8 mouse cellular contexts compared by ENCODE assay signal in genomic region chr5:112521703-112522527, GRCm38 (mm10). TPM values are rescaled to one million over a fixed set of nuclear protein-coding genes. Genes with fewer than 3 reads are reported as not detected.
DNase-seq lines count a peak whose midpoint lies in the region; ATAC-seq and TF ChIP-seq lines count a peak whose summit lies in the region.

No protein-coding gene starts in this region.

- 0 out of 2 replicates have a peak overlapping the region, but pooled peaks have one; percentile 10 for H3K4me2 ChIP-seq in kidney, embryonic 16.5 days (replicated peaks; ENCODE audit: low read depth, low read length)
- peak overlapping the region; percentile 24 for H3K4me2 ChIP-seq in embryonic facial prominence, embryonic 13.5 days
- peak overlapping the region; percentile 16; the same call in 1 of the 2 replicates for H3K4me2 ChIP-seq in hindbrain, embryonic 13.5 days

- no peaks in the 10 kb centered on the region for H3K27me3 ChIP-seq in kidney, embryonic 16.5 days (ENCODE audit: insufficient read depth, low read length)
- no peaks in the 10 kb centered on the region for H3K27me3 ChIP-seq in kidney, adult 2 months (replicated peaks; ENCODE audit: control insufficient read depth, insufficient read depth, low read length)
- H3K27me3 ChIP-seq in embryonic facial prominence, embryonic 13.5 days, result peaks cover 11% of the 10 kb centered on the region
- no peaks in the 10 kb centered on the region; the same call in 1 of the 2 replicates for H3K27me3 ChIP-seq in hindbrain, embryonic 13.5 days

- no peak for ATAC-seq in kidney, embryonic 16.5 days (ENCODE audit: low FRiP score, low TSS enrichment)
- ATAC-seq in embryonic facial prominence, embryonic 13.5 days (ENCODE audit: insufficient number of reproducible peaks, insufficient read depth, low FRiP score, low TSS enrichment, low read depth), result no peak
- ATAC-seq in hindbrain, embryonic 13.5 days (ENCODE audit: low FRiP score), result no peak

- H3K9me3 ChIP-seq in kidney, embryonic 16.5 days (ENCODE audit: low read length), result no peaks in the 10 kb centered on the region
- no peaks in the 10 kb centered on the region for H3K9me3 ChIP-seq in embryonic facial prominence, embryonic 13.5 days
- H3K9me3 ChIP-seq in hindbrain, embryonic 13.5 days, result no peaks in the 10 kb centered on the region

- 13% methylated on average over 19 of the region's 19 CpGs for WGBS in kidney, embryonic 16.5 days
- 14% methylated on average over 19 of the region's 19 CpGs for WGBS in kidney, adult 2 months
- 11% methylated on average over 19 of the region's 19 CpGs for WGBS in embryonic facial prominence, embryonic 13.5 days
- 11% methylated on average over 19 of the region's 19 CpGs for WGBS in hindbrain, embryonic 13.5 days

- no peak for DNase-seq in kidney, adult 2 months
- DNase-seq in neural tube, embryonic 10.5 days (ENCODE audit: extremely low spot score, low spot score), result peak; percentile 50
- DNase-seq in spleen, postnatal 14 days (ENCODE audit: low spot score in 2 of 2), result no peak
- DNase-seq in right cerebral cortex, postnatal 14 days, result no peak
- DNase-seq in retina, embryonic 14.5 days (ENCODE audit: low spot score), result no peak

- no peak overlapping the region for H3K4me3 ChIP-seq in kidney, embryonic 16.5 days (ENCODE audit: low read length)
- H3K4me3 ChIP-seq in kidney, adult 2 months (ENCODE audit: insufficient read depth, low read depth, low read length), result no peak overlapping the region
- H3K4me3 ChIP-seq in embryonic facial prominence, embryonic 13.5 days, result no peak overlapping the region
- H3K4me3 ChIP-seq in hindbrain, embryonic 13.5 days, result no peak overlapping the region

- no peak for TF ChIP-seq CTCF in kidney, adult 2 months (conservative IDR thresholded peaks at IDR 0.05; ENCODE audit: insufficient read depth, insufficient read length, low read depth, low read length)

- TF ChIP-seq POLR2A in kidney, adult 2 months (IDR thresholded peaks at IDR 0.05; ENCODE audit: low read depth, low read length), result no peak

- no peak overlapping the region for H3K27ac ChIP-seq in kidney, embryonic 16.5 days (ENCODE audit: low read length)
- H3K27ac ChIP-seq in kidney, adult 2 months (ENCODE audit: insufficient read depth, low read depth, low read length), result no peak overlapping the region
- H3K27ac ChIP-seq in embryonic facial prominence, embryonic 13.5 days, result no peak overlapping the region
- peak overlapping the region; percentile 46; the same call in 1 of the 2 replicates for H3K27ac ChIP-seq in hindbrain, embryonic 13.5 days

- H3K36me3 ChIP-seq in kidney, embryonic 16.5 days (ENCODE audit: insufficient read depth, low read length), result no peaks in the 10 kb centered on the region
- H3K36me3 ChIP-seq in kidney, adult 2 months (ENCODE audit: control insufficient read depth, insufficient read depth, low read length), result no peaks in the 10 kb centered on the region
- no peaks in the 10 kb centered on the region for H3K36me3 ChIP-seq in embryonic facial prominence, embryonic 13.5 days
- H3K36me3 ChIP-seq in hindbrain, embryonic 13.5 days, result no peaks in the 10 kb centered on the region

- H3K4me1 ChIP-seq in kidney, embryonic 16.5 days (ENCODE audit: insufficient read depth, low read length), result peaks cover 24% of the 10 kb centered on the region
- no peaks in the 10 kb centered on the region for H3K4me1 ChIP-seq in kidney, adult 2 months (ENCODE audit: control insufficient read depth, insufficient read depth, low read length)
- H3K4me1 ChIP-seq in embryonic facial prominence, embryonic 13.5 days, result peaks cover 21% of the 10 kb centered on the region
- peaks cover 51% of the 10 kb centered on the region for H3K4me1 ChIP-seq in hindbrain, embryonic 13.5 days (replicated peaks)

- H3K9ac ChIP-seq in kidney, embryonic 16.5 days (replicated peaks; ENCODE audit: low read length), result no peak overlapping the region
- no peak overlapping the region for H3K9ac ChIP-seq in embryonic facial prominence, embryonic 13.5 days
- H3K9ac ChIP-seq in hindbrain, embryonic 13.5 days, result peak overlapping the region; percentile 6; the same call in 1 of the 2 replicates

RNA-seq across cellular contexts. Expression of gene Sez6l, which starts 55.1 kb away (rescaled TPM):
- polyA plus RNA-seq in kidney, embryonic 16.5 days (2015; fragmentation: Nextera tagmentation; extraction: Ambion mirVana), result 0.76 and 0.89 TPM in 2 replicates
- 0.17 and 0.20 TPM in 2 replicates for polyA plus RNA-seq in kidney, adult 2 months (2012; rRNA removed)
- 2.0 and 2.1 TPM in 2 replicates for polyA plus RNA-seq in embryonic facial prominence, embryonic 13.5 days (2015; fragmentation: Nextera tagmentation; extraction: Ambion mirVana)
- 28.4 and 32.5 TPM in 2 replicates for polyA plus RNA-seq in hindbrain, embryonic 13.5 days (2015; fragmentation: Nextera tagmentation; extraction: Ambion mirVana)
